Mouse (Mus musculus) hindlimb bud, embryonic 11.5 days (tissue): Measurements from ENCODE around the gene 6430548M08Rik.

Source experiments
- DNase-seq: peaks from one replicate; pipeline ENCODE4 v3.0.0-alpha.2; 2012; ENCODE audit warnings: low read depth, low spot score; ENCODE audit errors: extremely low spot score

The 6430548M08Rik gene

DNA sequence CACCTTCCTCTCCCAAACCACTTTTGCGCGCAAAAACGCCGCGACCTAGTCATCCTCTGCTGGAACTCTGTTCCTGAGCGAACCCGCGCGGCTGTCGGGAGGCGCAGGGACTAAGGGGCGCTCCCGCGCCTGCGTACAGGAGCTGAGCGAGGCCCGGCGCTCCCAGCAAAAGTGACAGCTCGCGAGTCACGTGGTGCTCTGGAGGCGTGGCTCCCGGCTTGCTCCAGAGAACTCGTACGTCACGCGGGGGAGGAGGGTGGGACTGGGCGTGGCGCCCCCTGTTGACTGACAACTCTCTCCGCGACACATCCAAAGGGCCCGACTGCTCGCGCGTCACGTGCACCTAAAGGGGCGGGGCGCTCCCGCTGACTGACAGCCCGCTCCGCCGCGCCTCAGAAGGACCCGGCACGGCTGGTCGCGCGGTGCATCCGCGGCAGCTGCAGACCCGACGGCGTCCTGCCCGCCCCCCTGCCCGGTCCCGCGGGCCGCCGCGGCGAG, at the start of gene 6430548M08Rik:
TSS of gene 6430548M08Rik (plus strand) at position 395 of the 498 bp plus-strand sequence.
- peak; percentile 97 for DNase-seq

- no peak for DNase-seq
Observed at GRCm38 (mm10) chr8:120065611-120066010, 48.3 kb upstream of the 6430548M08Rik start.

DNA sequence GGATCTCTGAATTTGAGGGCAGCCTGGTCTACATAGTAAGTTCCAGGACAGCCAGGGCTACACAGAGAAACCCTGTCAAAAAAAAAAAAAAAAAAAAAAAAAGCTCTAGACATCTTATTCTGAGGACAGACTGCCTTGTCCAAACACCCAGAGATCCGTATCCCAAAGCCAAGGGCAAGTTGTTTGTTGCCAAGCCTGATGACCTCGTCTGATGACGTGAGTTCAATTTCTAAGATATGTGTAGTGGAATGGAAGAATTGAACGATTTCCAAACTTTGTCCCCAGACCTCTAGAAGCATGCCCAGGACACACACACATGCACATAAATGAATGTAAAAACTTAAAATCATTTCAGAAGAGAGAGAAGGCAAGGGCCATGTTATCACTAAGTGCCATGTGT, 47.7 kb upstream of the 6430548M08Rik start:
- DNase-seq = no peak

DNA sequence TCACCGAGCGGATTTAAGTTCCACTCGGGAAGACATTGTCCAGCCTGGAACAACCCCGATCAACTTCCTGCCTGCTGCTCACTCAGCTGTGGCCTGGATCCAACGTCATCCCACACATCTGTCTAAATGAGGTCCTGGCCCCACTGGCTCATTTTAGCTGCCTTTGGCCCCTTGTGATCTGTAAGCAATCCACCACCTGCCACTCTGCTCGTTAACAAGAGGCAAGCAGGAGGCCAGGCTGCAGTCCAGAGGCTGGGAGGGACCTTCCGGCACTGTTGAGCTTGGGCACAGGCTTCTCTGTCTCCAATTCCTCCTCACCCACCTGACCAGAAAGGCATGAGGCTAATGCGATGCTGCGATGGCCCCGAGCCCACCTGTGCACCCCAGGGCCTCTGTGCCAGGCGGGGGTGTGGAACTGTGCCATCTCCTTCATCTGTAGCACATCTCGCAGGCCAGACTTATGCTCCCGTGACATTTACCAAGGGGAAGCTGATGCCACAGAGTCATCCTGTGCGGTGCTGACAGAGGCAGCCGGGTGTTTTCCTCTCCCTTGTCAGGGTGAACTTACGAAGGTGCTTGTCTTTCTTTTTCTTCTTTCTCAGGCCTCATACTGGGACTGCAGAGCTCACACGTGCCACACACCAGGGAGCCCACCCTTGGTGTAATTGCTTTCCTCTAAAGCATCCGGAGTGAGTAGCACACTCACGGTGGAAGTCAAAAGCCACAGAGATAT, 45.9 kb upstream of the 6430548M08Rik start:
- DNase-seq = no peak

DNA sequence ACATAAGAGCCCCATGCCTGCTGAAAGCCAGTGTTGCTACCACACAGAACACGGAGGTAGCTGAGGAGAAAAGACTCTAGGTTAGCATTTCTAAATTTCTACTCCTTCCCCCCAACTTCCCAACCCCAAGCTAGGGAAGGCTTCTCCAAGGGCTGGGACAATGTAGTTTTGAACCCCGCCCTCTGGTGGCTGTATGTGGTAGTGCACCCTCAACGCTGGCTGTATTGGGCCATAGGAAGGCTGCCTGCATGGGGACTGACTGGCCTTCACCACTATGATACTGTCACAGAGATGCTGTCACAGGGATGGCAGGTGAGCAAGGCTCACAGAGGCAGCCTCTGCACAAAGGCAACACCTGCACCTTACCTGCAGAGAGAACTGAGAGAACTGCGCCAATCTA, 42.3 kb upstream of the 6430548M08Rik start:
- peak; percentile 63 for DNase-seq

GRCm38 (mm10) chr8:120072259-120072658, 41.7 kb upstream of the 6430548M08Rik start:
- DNase-seq = no peak

- no peak for DNase-seq
Observed at GRCm38 (mm10) chr8:120072827-120073226, 41.1 kb upstream of the 6430548M08Rik start.

DNA sequence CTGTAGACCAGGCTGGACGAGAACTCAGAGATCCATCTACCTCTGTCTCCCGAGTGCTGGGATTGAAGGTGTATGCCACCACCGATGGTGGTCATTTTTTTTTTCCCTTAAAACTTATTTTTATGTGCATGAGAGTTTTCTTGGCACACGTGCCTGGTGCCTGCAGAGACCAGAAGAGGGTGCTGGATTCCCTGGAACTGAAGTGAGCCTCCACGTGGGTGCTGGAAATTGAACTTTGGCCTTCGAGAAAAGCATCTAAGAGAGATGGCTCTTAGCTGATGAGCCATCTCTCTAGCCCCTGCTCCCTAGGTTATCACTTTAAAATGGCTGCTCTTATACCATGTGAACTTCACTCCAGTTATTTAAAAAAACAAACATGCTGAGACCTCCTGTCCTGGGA, 39.4 kb upstream of the 6430548M08Rik start:
- no peak for DNase-seq

DNA sequence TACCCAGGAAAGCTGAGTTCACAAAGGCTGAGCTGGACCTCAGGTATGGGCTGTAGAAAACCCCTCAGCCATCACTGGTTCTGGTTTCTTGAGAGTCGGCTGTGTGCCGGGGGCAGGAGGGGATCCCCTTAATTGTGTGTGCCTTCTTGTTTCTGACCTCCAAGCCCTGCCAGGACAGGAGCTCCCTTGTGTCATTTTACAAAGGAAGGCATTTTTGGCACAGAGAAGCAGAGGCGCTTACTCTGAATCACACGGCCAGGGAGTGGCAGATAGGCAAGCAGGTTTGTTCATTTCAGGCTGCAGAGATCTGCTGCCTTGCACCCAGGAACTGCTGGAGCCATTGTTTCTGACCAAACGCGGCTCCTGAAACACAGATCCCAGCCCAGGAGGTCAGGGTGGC, 38.6 kb upstream of the 6430548M08Rik start:
- no peak for DNase-seq

DNA sequence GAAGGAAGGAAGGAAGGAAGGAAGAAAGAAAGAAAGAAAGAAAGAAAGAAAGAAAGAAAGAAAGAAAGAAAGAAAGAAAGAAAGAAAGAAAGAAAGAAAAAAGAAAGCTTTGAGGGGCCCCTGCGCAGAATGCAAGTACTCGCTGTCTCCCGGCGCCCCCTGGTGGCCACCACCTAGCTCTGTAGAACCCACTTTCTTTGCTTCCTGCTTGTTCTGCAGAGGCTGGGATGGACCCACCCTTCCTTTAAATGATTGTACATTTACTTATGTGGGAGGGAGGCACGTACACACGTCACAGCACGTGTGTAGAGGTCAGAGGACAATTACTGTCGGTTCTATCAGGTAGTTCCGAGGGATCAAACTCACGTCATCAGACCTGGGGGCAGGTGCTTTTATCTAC, 35.9 kb upstream of the 6430548M08Rik start:
- no peak for DNase-seq

DNA sequence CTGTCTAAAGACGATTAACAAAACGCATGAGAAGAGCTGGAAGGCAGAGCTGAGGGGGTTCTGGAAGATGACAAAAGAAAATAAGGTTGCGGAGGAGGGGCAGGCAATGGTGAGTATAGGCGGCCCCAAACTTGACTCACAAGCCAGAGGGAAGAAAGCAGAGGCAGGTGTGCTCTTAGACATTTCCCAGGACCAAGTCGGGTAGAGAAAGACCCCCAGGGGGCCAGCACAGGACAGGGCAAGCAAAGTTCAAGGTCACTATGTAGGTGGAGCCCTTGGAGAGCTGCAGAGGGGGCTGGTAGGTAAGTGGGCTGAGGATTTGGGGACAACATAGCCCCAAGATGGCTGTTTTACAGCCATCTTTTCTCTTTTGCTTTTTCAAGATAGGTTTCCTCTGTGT, 34.6 kb upstream of the 6430548M08Rik start:
- no peak for DNase-seq

DNA sequence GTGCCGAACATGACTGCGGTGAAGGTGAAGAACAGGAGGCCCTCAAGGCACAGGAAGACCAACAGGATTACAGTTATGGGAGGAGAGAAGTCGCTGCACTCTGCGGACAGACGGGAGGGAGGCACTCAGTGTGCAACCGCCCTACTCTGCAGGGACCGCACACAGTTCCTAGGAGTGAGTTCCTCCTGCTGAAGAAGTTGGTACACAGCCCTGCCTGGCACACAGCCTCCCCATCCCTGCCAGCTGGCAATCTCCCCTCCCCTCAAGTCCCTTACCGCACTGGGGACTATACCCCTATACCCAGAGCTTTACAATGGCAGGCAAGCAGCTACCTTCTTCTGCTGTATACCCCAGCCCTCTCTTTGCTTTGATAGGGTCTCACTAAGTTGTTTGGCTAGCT, 30.7 kb upstream of the 6430548M08Rik start:
- no peak for DNase-seq

DNA sequence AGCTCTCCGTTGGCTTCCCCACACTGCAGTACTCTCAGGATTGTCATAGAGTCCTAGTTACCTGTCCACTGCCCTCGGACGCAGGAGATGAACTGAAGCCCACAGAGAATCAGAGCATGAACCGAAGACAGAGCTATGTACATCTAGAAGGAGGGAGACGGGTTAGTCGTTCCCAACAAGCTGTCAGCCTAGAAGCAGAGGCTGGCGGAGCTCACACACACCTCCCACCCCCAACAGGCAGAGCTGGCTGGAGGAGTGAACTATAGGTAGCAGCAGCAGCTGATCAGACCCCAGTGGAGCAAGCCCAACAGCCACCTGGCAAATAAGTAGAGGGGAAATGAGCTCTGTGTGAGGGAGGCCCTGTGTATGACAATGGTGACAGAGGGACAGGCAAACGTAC, 29.2 kb upstream of the 6430548M08Rik start:
- no peak for DNase-seq

GRCm38 (mm10) chr8:120089511-120089910, 24.4 kb upstream of the 6430548M08Rik start:
- no peak for DNase-seq

DNA sequence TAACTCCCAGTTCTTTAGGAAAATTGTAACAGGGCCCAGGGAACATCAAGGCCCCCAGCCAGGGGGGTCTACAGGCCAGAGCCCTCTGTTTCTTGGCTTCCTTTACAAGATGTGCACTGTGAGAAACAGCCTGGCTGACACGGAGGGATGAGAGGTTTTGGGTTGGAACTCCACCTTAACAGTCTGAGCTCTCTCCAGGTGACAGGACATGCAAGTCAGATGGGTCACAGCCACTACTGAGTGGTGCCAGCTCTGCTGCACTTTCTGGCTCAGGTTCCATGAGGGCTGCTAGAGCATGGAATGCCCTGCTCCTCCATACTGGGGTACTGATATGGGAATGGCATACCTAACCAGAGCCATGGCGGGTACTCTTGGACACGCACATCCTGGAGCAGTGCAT, 22.9 kb upstream of the 6430548M08Rik start:
- no peak for DNase-seq

DNA sequence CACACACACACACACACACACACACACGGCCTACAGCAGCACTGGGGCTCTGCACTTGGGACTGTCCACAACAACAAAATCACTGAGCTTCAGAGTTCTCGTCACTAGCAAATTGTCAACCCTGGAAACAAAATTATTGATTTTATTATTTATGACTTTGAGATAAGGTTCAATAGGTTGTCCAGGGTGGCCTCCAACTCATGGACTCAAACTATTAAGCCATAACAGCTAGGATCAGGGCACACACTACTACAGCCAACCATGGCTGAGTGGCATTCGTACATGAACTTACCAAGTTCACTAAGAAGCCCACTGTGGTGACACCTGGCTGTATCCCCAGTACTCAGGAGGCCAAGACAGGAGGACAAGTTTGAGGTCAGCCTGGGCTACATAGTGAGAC, 20.8 kb upstream of the 6430548M08Rik start:
- no peak for DNase-seq

DNA sequence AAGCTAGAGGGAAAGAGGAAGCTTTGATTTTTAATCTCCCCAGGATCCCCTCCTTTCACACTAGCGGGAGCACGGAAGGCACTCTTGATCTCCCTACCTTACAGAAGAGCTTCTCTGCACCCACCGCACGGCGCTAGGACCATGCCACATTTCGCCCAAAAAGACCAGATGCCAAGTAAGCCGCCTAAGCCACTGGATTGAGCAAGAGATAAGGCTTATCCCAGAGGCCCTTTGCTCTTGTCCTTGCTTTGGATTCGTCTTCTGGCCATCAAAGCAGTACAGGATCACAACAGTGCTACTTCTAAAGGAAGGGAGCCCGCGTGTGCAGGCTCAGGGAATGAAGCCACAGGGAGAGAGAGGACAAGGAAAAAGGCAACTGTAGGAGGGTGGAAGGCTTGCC, 19.2 kb upstream of the 6430548M08Rik start:
- no peak for DNase-seq

GRCm38 (mm10) chr8:120096486-120096885, 17.5 kb upstream of the 6430548M08Rik start:
- no peak for DNase-seq

DNA sequence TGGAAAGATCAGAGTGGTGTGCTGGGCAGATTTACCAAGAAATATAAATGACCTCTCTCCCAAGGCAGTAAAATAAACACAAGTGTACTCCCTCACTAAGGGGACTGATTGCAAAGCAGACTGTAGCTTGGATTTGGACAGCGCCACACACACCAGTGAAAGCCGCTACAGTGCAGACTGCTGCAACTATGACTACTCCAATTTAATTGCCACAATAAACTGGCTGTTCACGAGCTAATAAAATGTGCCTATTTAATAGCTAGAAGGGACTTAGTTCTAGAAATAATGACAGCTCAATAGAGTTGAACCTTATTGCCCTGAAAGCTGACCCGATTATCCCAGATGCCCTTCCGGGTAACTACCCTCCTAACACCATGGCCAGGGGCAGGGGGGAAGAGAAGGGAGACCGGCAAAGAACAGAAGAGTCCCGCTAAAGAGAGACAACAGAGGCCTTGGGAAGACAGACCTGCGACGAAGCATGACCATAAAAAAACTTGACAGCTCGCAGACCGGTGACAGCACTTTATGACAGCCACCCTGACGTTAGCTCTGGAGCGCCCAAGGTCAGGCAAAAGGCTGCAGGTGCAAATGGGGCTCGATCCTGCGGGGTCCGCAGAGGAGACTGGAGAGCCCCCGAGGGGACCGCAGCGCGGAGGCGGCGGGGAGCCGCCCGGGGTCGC, 13.4 kb upstream of the 6430548M08Rik start:
- no peak for DNase-seq

- no peak for DNase-seq
Observed at GRCm38 (mm10) chr8:120101068-120101972, 12.6 kb upstream of the 6430548M08Rik start, which contains the start of gene Zdhhc7. Zdhhc7 (minus strand) TSS chr8:120101482.

- DNase-seq = no peak
Observed at GRCm38 (mm10) chr8:120103916-120104315, 10.0 kb upstream of the 6430548M08Rik start.
